Mouse (Mus musculus): ENCODE data around the gene Bsnd. TPM values are rescaled to one million over a fixed set of nuclear protein-coding genes. Genes with fewer than 3 reads are reported as not detected.

Bsnd gene
- polyA plus RNA-seq, 1 experiment from 2014 or later: 4.8 TPM

DNA sequence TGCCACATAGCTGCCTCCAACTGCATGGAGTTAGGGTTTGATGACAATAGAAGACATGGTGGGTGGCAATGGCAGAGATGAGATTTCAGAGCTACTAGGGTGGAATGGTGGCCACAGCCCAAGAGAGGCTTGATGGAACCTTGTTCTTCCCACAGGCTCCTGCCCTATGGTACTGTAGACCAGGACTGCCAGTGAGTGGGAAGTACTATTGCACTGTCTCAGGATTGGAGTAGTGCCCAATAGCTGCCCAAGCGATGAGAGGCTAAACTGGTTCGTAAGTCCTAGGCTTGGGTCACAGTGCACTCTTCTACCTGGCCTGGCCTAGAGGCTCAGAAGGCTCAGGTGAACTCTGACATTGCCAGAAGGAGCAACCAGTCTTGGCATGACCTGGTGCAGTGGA, 32.9 kb upstream of the Bsnd start:
- ATAC-seq (ENCODE audit: low FRiP score, low TSS enrichment): no peak
- WGBS: 91% methylated on average over 2 of the region's 2 CpGs
- Histone ChIP-seq H3K27me3 (ENCODE audit: control insufficient read depth, insufficient read depth, low read length) (no peaks in the 10 kb centered on the region), H3K4me2 (replicated peaks; ENCODE audit: low read depth, low read length) (no peak overlapping the region), H3K9me3 (ENCODE audit: control insufficient read depth, low read length) (no peaks in the 10 kb centered on the region), H3K4me3 (ENCODE audit: low read length) (no peak overlapping the region), H3K36me3 (ENCODE audit: control insufficient read depth, insufficient read depth, low read length) (no peaks in the 10 kb centered on the region), H3K4me1 (ENCODE audit: control insufficient read depth, insufficient read depth, low read length) (0 out of 2 replicates have a peak, but pooled peaks cover 3% of the 10 kb centered on the region), H3K9ac (ENCODE audit: low read depth, low read length) (no peak overlapping the region), H3K27ac (ENCODE audit: low read depth, low read length) (no peak overlapping the region)

DNA sequence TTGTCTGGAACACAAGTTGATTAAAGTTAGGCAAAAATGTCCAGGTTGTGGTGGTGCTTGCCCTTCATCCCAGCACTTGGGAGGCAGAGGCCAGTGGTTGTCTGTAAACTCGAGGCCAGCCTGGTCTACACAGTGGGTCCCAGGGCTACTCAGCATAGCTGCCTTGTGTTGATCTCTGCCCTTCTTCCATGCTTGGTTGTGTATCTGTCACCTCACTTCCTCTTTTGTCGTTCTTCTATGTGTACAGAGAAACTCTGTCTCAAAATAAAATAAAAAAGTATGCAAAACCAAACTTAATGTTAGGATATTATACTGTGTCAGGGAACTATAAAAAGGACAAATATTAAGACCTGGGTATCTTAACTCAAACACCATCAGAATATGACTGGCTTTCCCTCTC, 32.0 kb upstream of the Bsnd start:
- Histone ChIP-seq H3K36me3 (ENCODE audit: control insufficient read depth, insufficient read depth, low read length) (no peaks in the 10 kb centered on the region), H3K4me1 (ENCODE audit: control insufficient read depth, insufficient read depth, low read length) (no peaks in the 10 kb centered on the region), H3K27ac (ENCODE audit: low read depth, low read length) (no peak overlapping the region), H3K9me3 (ENCODE audit: control insufficient read depth, low read length) (no peaks in the 10 kb centered on the region), H3K4me2 (replicated peaks; ENCODE audit: low read depth, low read length) (no peak overlapping the region), H3K4me3 (ENCODE audit: low read length) (no peak overlapping the region), H3K27me3 (ENCODE audit: control insufficient read depth, insufficient read depth, low read length) (no peaks in the 10 kb centered on the region), H3K9ac (ENCODE audit: low read depth, low read length) (no peak overlapping the region)
- WGBS: 65% methylated on average over 2 of the region's 2 CpGs
- no peak for ATAC-seq (ENCODE audit: low FRiP score, low TSS enrichment)

DNA sequence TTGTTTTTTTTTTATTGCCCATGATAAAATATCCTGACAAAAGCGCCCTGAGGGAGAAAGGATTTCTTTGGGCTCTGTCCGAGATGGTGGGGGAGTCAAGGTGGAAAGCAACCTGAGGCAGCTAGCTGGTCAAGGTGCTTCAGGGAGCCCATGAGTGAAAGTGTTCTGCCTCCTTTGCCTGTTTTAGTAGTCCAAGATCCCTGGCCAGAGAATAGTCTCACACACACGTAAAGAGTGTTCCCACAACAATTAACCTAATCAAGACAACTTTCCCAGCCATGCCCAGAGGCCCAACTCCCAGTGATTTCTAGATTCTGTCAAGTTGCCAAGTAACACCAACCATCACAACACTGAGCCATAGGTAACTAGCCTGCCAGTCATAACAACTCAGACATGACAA, 30.5 kb upstream of the Bsnd start:
- H3K27ac ChIP-seq (ENCODE audit: low read depth, low read length): no peak overlapping the region
- no peaks in the 10 kb centered on the region for H3K36me3 ChIP-seq (ENCODE audit: control insufficient read depth, insufficient read depth, low read length)
- no peak overlapping the region for H3K4me2 ChIP-seq (replicated peaks; ENCODE audit: low read depth, low read length)
- no peak overlapping the region for H3K9ac ChIP-seq (ENCODE audit: low read depth, low read length)
- H3K9me3 ChIP-seq (ENCODE audit: control insufficient read depth, low read length): no peaks in the 10 kb centered on the region
- no peak overlapping the region for H3K4me3 ChIP-seq (ENCODE audit: low read length)
- H3K4me1 ChIP-seq (ENCODE audit: control insufficient read depth, insufficient read depth, low read length): no peaks in the 10 kb centered on the region
- 61% methylated on average over 3 of the region's 3 CpGs for WGBS
- no peak for ATAC-seq (ENCODE audit: low FRiP score, low TSS enrichment)
- H3K27me3 ChIP-seq (ENCODE audit: control insufficient read depth, insufficient read depth, low read length): no peaks in the 10 kb centered on the region

DNA sequence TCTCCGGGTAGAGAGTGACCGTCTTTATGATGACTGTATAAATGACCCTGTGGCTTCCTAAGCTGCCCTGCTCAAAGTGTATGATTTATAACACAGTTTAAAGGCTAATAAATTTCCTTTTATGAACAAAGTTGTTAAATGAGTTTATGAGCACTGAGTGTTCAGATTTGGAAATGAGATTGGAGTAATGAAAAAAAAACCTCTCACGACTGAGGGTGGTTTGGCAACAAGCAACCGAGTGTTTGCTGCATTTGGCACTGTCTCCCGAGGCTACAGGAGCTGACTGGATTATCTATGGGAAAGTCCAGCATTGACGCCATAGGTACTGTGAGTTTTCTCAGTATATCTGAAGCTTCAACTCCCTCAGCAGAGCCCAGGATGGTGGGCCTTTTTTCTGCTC, 22.5 kb upstream of the Bsnd start:
- H3K9me3 ChIP-seq (ENCODE audit: control insufficient read depth, low read length): no peaks in the 10 kb centered on the region
- WGBS: 58% methylated on average over 6 of the region's 6 CpGs
- H3K9ac ChIP-seq (ENCODE audit: low read depth, low read length): no peak overlapping the region
- H3K4me3 ChIP-seq (ENCODE audit: low read length): no peak overlapping the region
- ATAC-seq (ENCODE audit: low FRiP score, low TSS enrichment): no peak
- no peaks in the 10 kb centered on the region for H3K27me3 ChIP-seq (ENCODE audit: control insufficient read depth, insufficient read depth, low read length)
- H3K27ac ChIP-seq (ENCODE audit: low read depth, low read length): no peak overlapping the region
- no peaks in the 10 kb centered on the region for H3K36me3 ChIP-seq (ENCODE audit: control insufficient read depth, insufficient read depth, low read length)
- no peaks in the 10 kb centered on the region for H3K4me1 ChIP-seq (ENCODE audit: control insufficient read depth, insufficient read depth, low read length)
- no peak overlapping the region for H3K4me2 ChIP-seq (replicated peaks; ENCODE audit: low read depth, low read length)

DNA sequence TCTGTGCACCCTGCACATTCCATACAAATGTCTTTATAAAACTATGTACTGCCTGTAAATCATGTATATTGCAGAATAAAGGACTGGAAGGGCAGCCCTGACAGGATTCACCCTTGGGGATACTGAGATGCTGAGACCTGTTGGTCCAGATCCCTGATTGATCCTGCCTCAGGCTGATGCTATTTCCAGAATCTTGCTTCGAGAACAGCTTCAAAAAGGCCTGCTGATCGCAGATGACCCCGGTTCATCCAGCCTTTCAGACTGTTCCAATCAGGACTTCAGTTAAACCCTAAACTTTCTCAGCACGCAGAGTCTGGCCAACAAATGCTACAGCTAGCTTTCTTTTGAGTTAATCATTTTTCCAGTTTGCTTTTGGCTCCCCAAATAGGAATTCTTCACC, 17.8 kb upstream of the Bsnd start:
- Histone ChIP-seq H3K27ac (ENCODE audit: low read depth, low read length) (no peak overlapping the region), H3K4me3 (ENCODE audit: low read length) (no peak overlapping the region), H3K36me3 (ENCODE audit: control insufficient read depth, insufficient read depth, low read length) (no peaks in the 10 kb centered on the region), H3K4me2 (replicated peaks; ENCODE audit: low read depth, low read length) (no peak overlapping the region), H3K9ac (ENCODE audit: low read depth, low read length) (no peak overlapping the region), H3K4me1 (ENCODE audit: control insufficient read depth, insufficient read depth, low read length) (no peaks in the 10 kb centered on the region), H3K27me3 (ENCODE audit: control insufficient read depth, insufficient read depth, low read length) (no peaks in the 10 kb centered on the region), H3K9me3 (ENCODE audit: control insufficient read depth, low read length) (no peaks in the 10 kb centered on the region)
- 78% methylated on average over 4 of the region's 4 CpGs for WGBS
- no peak for ATAC-seq (ENCODE audit: low FRiP score, low TSS enrichment)

DNA sequence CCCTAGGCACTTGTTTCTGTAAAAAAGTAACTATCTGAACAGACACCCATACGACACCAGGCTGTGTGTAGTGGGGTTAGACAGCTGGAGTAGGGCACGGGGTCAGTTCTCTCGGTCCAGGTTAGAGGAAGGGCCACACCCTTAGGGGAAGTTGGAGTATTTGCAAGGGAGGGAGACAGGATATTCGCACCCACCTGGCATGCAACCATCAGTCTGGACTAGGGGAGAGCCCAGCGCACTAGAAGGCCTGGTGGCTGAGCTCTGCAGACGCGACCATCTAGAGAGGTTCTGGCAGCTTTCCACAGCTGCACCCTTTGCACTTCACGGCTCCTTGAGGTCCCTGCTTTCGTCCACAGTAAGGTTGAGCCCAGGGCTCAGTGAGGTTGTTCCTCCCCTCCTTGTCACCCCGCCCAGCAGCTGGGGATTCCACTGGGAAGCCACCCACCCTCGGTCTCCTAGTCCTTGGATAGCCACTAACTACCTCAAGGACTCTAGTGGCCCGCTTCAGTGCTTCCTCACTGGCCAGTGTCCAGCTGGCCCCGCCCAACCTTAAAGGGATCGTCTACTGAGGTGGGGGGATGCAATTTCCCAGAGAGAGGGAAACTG, 13.5 kb upstream of the Bsnd start:
- Histone ChIP-seq H3K4me3 (ENCODE audit: low read length) (no peak overlapping the region), H3K27me3 (ENCODE audit: control insufficient read depth, insufficient read depth, low read length) (no peaks in the 10 kb centered on the region), H3K27ac (ENCODE audit: low read depth, low read length) (no peak overlapping the region), H3K9ac (ENCODE audit: low read depth, low read length) (no peak overlapping the region), H3K4me2 (replicated peaks; ENCODE audit: low read depth, low read length) (no peak overlapping the region), H3K9me3 (ENCODE audit: control insufficient read depth, low read length) (no peaks in the 10 kb centered on the region), H3K36me3 (ENCODE audit: control insufficient read depth, insufficient read depth, low read length) (no peaks in the 10 kb centered on the region), H3K4me1 (ENCODE audit: control insufficient read depth, insufficient read depth, low read length) (no peaks in the 10 kb centered on the region)
- WGBS: 68% methylated on average over 14 of the region's 14 CpGs
- no peak for ATAC-seq (ENCODE audit: low FRiP score, low TSS enrichment)

DNA sequence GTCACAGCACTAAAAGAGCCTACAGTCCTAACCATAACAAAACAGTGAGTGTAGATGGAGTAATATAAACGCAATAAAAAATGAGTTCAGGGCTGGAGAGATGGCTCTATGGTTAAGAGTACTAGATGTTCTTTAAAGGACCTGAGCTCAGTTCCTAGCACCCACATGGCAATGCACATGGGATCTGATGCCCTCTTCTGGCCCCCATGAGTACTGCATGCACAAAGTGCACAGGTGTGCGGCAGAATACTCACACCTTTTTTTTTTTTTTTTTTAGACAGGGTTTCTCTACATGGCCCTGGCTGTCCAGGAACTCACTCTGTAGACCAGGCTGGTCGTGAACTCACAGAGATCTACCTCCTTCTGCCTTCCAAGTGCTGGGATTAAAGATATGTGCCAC, 11.5 kb upstream of the Bsnd start:
- ATAC-seq (ENCODE audit: low FRiP score, low TSS enrichment): no peak

DNA sequence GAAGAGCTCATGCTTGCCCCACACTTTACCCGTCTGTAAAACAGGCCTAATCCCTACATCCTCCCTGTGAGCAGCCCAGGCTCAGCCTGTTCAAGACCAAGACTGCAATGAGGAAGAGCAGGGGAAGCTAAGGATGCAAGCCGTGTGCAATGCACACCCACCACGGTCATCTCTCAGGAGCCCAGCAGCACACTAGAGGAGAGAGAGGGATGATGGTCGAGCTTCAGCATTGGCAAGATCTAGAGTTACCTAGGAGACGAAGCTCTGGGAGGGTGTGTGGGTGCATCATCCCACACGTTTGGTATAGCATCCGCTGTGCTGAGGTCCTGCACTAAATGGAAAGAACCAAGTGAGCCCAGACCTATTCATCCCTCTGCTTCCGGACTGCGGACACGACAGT, 8.0 kb upstream of the Bsnd start:
- Histone ChIP-seq H3K27ac (ENCODE audit: low read depth, low read length) (no peak overlapping the region), H3K9me3 (ENCODE audit: control insufficient read depth, low read length) (no peaks in the 10 kb centered on the region), H3K36me3 (ENCODE audit: control insufficient read depth, insufficient read depth, low read length) (no peaks in the 10 kb centered on the region), H3K27me3 (ENCODE audit: control insufficient read depth, insufficient read depth, low read length) (no peaks in the 10 kb centered on the region), H3K4me3 (ENCODE audit: low read length) (no peak overlapping the region), H3K9ac (ENCODE audit: low read depth, low read length) (no peak overlapping the region), H3K4me1 (ENCODE audit: control insufficient read depth, insufficient read depth, low read length) (peaks cover 11% of the 10 kb centered on the region; the same call in 1 of the 2 replicates), H3K4me2 (replicated peaks; ENCODE audit: low read depth, low read length) (no peak overlapping the region)
- no peak for ATAC-seq (ENCODE audit: low FRiP score, low TSS enrichment)
- WGBS: 80% methylated on average over 10 of the region's 10 CpGs

More for the DNA sequence above, 11.5 kb upstream of the Bsnd start:
- Histone ChIP-seq H3K27ac (ENCODE audit: low read depth, low read length) (no peak overlapping the region), H3K4me2 (replicated peaks; ENCODE audit: low read depth, low read length) (no peak overlapping the region), H3K9ac (ENCODE audit: low read depth, low read length) (no peak overlapping the region), H3K9me3 (ENCODE audit: control insufficient read depth, low read length) (no peaks in the 10 kb centered on the region), H3K4me1 (ENCODE audit: control insufficient read depth, insufficient read depth, low read length) (0 out of 2 replicates have a peak, but pooled peaks cover 5% of the 10 kb centered on the region), H3K27me3 (ENCODE audit: control insufficient read depth, insufficient read depth, low read length) (no peaks in the 10 kb centered on the region), H3K4me3 (ENCODE audit: low read length) (no peak overlapping the region), H3K36me3 (ENCODE audit: control insufficient read depth, insufficient read depth, low read length) (no peaks in the 10 kb centered on the region)
- WGBS: 93% methylated on average over 3 of the region's 3 CpGs

DNA sequence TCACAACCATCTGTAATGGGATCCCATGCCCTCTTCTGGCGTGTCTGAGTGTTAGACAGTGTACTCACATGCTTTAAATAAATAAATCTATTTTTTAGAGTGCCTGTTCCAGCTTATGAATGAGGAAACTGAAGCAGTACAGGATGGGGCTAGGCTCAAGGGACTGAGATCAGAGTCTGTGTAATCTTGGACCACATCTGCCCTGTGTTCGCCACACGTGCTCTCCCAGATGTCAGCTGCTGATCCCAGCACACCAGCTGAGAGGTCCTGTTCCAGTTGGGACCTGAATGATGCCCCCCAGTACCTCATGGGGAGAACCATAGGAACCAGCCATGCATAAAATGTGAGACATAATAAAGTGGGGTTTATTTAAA, 6.4 kb upstream of the Bsnd start:
- no peak overlapping the region for H3K9ac ChIP-seq (ENCODE audit: low read depth, low read length)
- H3K27me3 ChIP-seq (ENCODE audit: control insufficient read depth, insufficient read depth, low read length): no peaks in the 10 kb centered on the region
- WGBS: 25% methylated on average over 3 of the region's 3 CpGs
- H3K4me2 ChIP-seq (replicated peaks; ENCODE audit: low read depth, low read length): no peak overlapping the region
- no peaks in the 10 kb centered on the region for H3K36me3 ChIP-seq (ENCODE audit: control insufficient read depth, insufficient read depth, low read length)
- no peak overlapping the region for H3K27ac ChIP-seq (ENCODE audit: low read depth, low read length)
- H3K4me1 ChIP-seq (ENCODE audit: control insufficient read depth, insufficient read depth, low read length): peaks cover 11% of the 10 kb centered on the region; the same call in 1 of the 2 replicates
- ATAC-seq (ENCODE audit: low FRiP score, low TSS enrichment): no peak
- H3K4me3 ChIP-seq (ENCODE audit: low read length): no peak overlapping the region
- no peaks in the 10 kb centered on the region for H3K9me3 ChIP-seq (ENCODE audit: control insufficient read depth, low read length)
